Mouse (Mus musculus): Measurements from ENCODE around the gene Nkx3-2. TPM values are rescaled to one million over a fixed set of nuclear protein-coding genes. Genes with fewer than 3 reads are reported as not detected.
A peak's percentile ranks its signal among the peaks of the same experiment; 100 is the strongest.

Gene Nkx3-2
- not detected in 2 replicates for polyA plus RNA-seq (2014; fragmentation: Nextera tagmentation; extraction: Ambion mirVana)

DNA sequence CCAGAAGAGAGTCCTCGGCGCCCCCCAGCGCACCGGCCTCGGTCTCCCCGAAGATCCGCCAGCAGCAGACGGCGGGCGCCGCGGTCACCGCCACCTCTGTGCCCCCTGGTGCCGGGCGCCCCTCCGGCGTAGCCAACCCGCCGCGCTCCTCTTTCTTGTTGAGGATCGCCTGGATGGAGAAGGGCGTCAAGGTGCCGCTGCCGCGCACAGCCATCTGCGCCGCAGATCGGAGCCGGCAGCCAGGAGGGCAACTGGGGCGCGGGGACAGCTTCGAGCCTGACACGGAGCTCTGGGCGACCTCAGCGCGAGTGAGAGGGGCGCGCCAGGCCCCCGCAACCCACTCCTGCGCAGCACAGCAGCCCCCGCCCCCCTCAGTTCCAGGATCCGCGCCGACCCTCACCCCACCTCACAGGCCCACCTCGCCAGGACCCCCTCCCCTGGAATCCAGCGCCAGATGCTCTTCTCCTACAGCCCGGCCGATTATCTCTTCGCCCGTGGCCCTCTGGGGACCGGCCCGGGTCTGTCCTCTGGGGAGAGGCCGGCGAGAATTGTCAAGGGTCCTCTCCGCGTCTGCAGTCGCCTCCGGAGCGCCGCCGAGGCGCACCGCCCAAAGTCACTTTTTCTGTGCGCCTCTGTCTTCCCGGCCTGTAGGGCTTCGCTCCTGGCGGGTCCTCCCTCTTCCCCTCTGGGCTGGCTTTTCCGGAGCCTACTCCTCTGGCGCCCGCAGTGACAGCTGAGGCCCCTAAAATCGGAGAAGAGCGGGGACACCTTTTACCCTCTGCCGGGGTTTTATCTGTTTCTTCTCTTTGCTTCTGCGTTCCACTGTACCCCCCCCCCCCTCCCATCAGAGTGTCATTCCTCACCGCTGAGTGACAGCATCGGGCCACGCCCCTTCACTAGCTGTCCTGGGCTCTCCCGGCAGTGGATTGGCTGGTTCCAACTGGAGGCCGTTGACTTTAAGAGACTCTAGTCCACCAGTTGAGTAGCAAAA lies at the start of gene Nkx3-2:
Nkx3-2 (minus strand) TSS at position 771 of the 991 bp plus-strand sequence.
- under 1% methylated on average over 72 of the region's 79 CpGs for WGBS
- Histone ChIP-seq H3K9me3 (ENCODE audit: control insufficient read depth, low read length) (no peaks in the 10 kb centered on the region), H3K4me3 (ENCODE audit: control insufficient read depth in 1 of 2, insufficient read depth in 1 of 2, low read depth in 1 of 2, low read length in 2 of 2) (peak within 1 kb of the TSS; percentile 32 to 40), H3K4me1 (ENCODE audit: control insufficient read depth in 2 of 2, insufficient read depth in 2 of 2, low read length in 2 of 2) (peaks cover 4 to 19% of the 10 kb centered on the region in 2 experiments; a peak in 2 of 4 replicates), H3K4me2 (ENCODE audit: low read length) (peak within 1 kb of the TSS; percentile 60), H3K27me3 (ENCODE audit: control insufficient read depth, insufficient read depth, low read length) (peaks cover 91% of the 10 kb centered on the region), H3K27ac (replicated peaks in 1 of 2; ENCODE audit: control insufficient read depth in 1 of 2, insufficient read depth in 1 of 2, low read depth in 2 of 2, low read length in 2 of 2) (no peak within 1 kb of the TSS), H3K36me3 (ENCODE audit: control insufficient read depth, insufficient read depth, low read length) (no peaks in the 10 kb centered on the region), H3K9ac (ENCODE audit: low read length) (no peak within 1 kb of the TSS)
- peak; percentile 27; the same call in 1 of the 2 replicates for ATAC-seq (ENCODE audit: insufficient number of reproducible peaks, insufficient read depth, low FRiP score, low read depth)

DNA sequence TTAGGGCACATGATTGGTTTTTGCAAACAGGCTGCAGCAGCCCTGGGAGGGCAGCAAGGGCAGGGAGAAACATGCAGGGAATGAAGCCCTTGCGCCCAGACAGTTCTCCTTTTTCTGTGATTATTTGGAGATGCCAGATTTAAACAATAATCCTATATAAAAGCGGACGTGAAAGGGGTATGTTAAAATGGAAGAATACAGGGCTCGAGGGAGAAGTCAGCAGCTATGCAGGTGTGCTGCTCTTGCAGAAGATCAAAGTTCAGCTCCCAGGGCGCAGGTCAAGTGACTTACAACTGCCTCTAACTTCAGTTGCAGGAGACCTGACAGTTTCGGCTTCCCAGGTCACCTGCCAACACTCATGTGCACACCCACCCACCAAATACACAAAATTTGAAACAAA lies 48.2 kb upstream of the Nkx3-2 start:
- Histone ChIP-seq H3K4me3 (ENCODE audit: control insufficient read depth in 1 of 2, insufficient read depth in 1 of 2, low read depth in 1 of 2, low read length in 2 of 2) (no peak overlapping the region), H3K9ac (ENCODE audit: low read length) (no peak overlapping the region), H3K27me3 (ENCODE audit: control insufficient read depth, insufficient read depth, low read length) (no peaks in the 10 kb centered on the region), H3K27ac (replicated peaks in 1 of 2; ENCODE audit: control insufficient read depth in 1 of 2, insufficient read depth in 1 of 2, low read depth in 2 of 2, low read length in 2 of 2) (no peak overlapping the region), H3K9me3 (ENCODE audit: control insufficient read depth, low read length) (no peaks in the 10 kb centered on the region), H3K4me2 (ENCODE audit: low read length) (no peak overlapping the region), H3K4me1 (ENCODE audit: control insufficient read depth in 2 of 2, insufficient read depth in 2 of 2, low read length in 2 of 2) (no peaks in the 10 kb centered on the region), H3K36me3 (ENCODE audit: control insufficient read depth, insufficient read depth, low read length) (peaks cover 91% of the 10 kb centered on the region)
- 90% methylated on average over 6 of the region's 6 CpGs for WGBS
- no peak for ATAC-seq (ENCODE audit: insufficient number of reproducible peaks, insufficient read depth, low FRiP score, low read depth)

DNA sequence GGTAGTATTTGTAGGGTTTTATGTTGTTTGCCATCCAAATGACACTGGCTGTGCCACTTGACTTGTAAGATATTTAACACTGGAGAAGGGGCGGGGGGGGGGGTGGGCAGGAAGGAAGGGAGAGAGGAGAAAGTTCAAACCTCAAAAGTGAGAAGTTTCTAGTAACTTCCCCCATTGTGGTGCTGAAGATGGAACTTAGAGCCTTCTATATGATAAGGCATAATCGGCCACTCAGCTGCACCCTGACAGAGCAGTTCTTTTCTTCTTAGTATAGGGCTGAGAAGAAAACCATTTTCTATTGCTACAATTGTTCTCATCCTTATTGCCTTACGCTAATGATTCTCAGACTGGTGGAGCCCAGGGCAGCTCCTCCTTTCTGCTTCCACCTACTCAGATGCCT lies 47.0 kb upstream of the Nkx3-2 start:
- peaks cover 0 to 2% of the 10 kb centered on the region in 2 experiments; a peak in 1 of 4 replicates for H3K4me1 ChIP-seq (ENCODE audit: control insufficient read depth in 2 of 2, insufficient read depth in 2 of 2, low read length in 2 of 2)
- H3K9ac ChIP-seq (ENCODE audit: low read length), result no peak overlapping the region
- 78% methylated on average over 3 of the region's 3 CpGs for WGBS
- H3K27ac ChIP-seq (replicated peaks in 1 of 2; ENCODE audit: control insufficient read depth in 1 of 2, insufficient read depth in 1 of 2, low read depth in 2 of 2, low read length in 2 of 2), result no peak overlapping the region
- H3K27me3 ChIP-seq (ENCODE audit: control insufficient read depth, insufficient read depth, low read length), result no peaks in the 10 kb centered on the region
- peaks cover 91% of the 10 kb centered on the region for H3K36me3 ChIP-seq (ENCODE audit: control insufficient read depth, insufficient read depth, low read length)
- H3K4me3 ChIP-seq (ENCODE audit: control insufficient read depth in 1 of 2, insufficient read depth in 1 of 2, low read depth in 1 of 2, low read length in 2 of 2), result no peak overlapping the region
- H3K9me3 ChIP-seq (ENCODE audit: control insufficient read depth, low read length), result no peaks in the 10 kb centered on the region
- H3K4me2 ChIP-seq (ENCODE audit: low read length), result no peak overlapping the region
- ATAC-seq (ENCODE audit: insufficient number of reproducible peaks, insufficient read depth, low FRiP score, low read depth), result no peak

DNA sequence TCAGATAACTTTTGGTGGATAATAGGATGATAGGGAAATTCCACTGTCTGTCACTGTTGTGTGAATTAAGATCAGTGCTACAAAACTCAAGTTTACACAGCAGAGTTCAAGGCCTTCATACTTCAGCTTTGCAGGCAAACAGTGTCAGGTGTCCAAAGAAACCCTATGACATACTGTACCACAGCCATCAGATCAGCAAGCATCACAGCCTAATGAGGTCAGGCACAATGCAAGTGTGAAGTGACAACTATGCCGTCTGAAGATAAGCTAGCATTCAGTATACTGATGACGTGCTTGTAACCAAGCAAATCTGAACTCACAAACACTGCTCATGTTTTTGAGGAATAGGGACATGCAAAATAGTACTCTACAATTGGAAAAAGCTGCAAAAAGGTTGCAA lies 43.1 kb upstream of the Nkx3-2 start:
- H3K27ac ChIP-seq (replicated peaks in 1 of 2; ENCODE audit: control insufficient read depth in 1 of 2, insufficient read depth in 1 of 2, low read depth in 2 of 2, low read length in 2 of 2), result no peak overlapping the region
- no peak overlapping the region for H3K9ac ChIP-seq (ENCODE audit: low read length)
- 32% methylated on average over 2 of the region's 2 CpGs for WGBS
- no peak overlapping the region for H3K4me2 ChIP-seq (ENCODE audit: low read length)
- H3K9me3 ChIP-seq (ENCODE audit: control insufficient read depth, low read length), result no peaks in the 10 kb centered on the region
- ATAC-seq (ENCODE audit: insufficient number of reproducible peaks, insufficient read depth, low FRiP score, low read depth), result no peak
- peaks cover 82% of the 10 kb centered on the region for H3K36me3 ChIP-seq (ENCODE audit: control insufficient read depth, insufficient read depth, low read length)
- H3K4me3 ChIP-seq (ENCODE audit: control insufficient read depth in 1 of 2, insufficient read depth in 1 of 2, low read depth in 1 of 2, low read length in 2 of 2), result no peak overlapping the region
- no peaks in the 10 kb centered on the region for H3K27me3 ChIP-seq (ENCODE audit: control insufficient read depth, insufficient read depth, low read length)
- H3K4me1 ChIP-seq (ENCODE audit: control insufficient read depth in 2 of 2, insufficient read depth in 2 of 2, low read length in 2 of 2), result peaks cover 0 to 2% of the 10 kb centered on the region in 2 experiments; a peak in 1 of 4 replicates

DNA sequence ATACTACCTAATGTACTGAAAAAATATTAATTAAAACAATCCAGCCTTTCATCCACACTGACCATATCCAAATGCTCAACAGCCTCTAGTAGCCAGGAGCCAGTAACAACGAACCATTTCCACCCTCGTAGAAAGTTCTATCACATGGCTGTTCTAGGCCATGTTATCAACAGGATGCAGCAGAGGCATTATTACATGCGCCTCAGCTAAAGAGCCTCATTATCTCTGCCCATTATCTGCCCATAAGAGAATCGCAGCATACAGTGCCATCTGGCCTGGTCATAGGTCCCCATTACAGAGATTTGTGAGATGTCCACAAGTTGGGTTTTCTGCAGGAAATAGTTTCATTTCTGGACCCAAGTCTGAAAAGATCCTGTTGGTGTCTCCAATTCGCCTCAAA lies 41.9 kb upstream of the Nkx3-2 start:
- no peak overlapping the region for H3K27ac ChIP-seq (replicated peaks in 1 of 2; ENCODE audit: control insufficient read depth in 1 of 2, insufficient read depth in 1 of 2, low read depth in 2 of 2, low read length in 2 of 2)
- 71% methylated on average over 5 of the region's 5 CpGs for WGBS
- H3K4me1 ChIP-seq (ENCODE audit: control insufficient read depth in 2 of 2, insufficient read depth in 2 of 2, low read length in 2 of 2), result peaks cover 0 to 2% of the 10 kb centered on the region in 2 experiments; a peak in 1 of 4 replicates
- peaks cover 74% of the 10 kb centered on the region for H3K36me3 ChIP-seq (ENCODE audit: control insufficient read depth, insufficient read depth, low read length)
- H3K9me3 ChIP-seq (ENCODE audit: control insufficient read depth, low read length), result no peaks in the 10 kb centered on the region
- H3K4me3 ChIP-seq (ENCODE audit: control insufficient read depth in 1 of 2, insufficient read depth in 1 of 2, low read depth in 1 of 2, low read length in 2 of 2), result no peak overlapping the region
- H3K9ac ChIP-seq (ENCODE audit: low read length), result no peak overlapping the region
- H3K27me3 ChIP-seq (ENCODE audit: control insufficient read depth, insufficient read depth, low read length), result no peaks in the 10 kb centered on the region
- no peak for ATAC-seq (ENCODE audit: insufficient number of reproducible peaks, insufficient read depth, low FRiP score, low read depth)
- H3K4me2 ChIP-seq (ENCODE audit: low read length), result no peak overlapping the region

DNA sequence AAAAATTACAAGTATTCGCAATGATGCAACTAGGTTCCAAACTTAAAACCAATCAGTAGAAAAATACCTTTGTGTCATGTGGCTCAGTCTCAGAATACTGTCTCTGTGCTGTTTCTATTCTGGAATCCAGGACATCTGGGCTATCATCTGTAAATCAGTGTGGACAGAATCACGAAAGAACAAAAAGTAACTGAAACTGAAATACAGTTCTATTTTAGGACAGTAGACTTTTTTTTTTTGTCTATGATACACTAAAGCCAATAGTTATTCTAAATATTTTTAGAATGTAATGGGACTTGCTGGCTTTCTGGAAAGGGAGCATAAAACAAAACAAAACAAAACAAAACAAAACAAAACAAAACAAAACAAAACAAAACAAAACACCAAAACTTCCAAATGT lies 40.8 kb upstream of the Nkx3-2 start:
- Histone ChIP-seq H3K9me3 (ENCODE audit: control insufficient read depth, low read length) (no peaks in the 10 kb centered on the region), H3K27ac (replicated peaks in 1 of 2; ENCODE audit: control insufficient read depth in 1 of 2, insufficient read depth in 1 of 2, low read depth in 2 of 2, low read length in 2 of 2) (no peak overlapping the region), H3K4me3 (ENCODE audit: control insufficient read depth in 1 of 2, insufficient read depth in 1 of 2, low read depth in 1 of 2, low read length in 2 of 2) (no peak overlapping the region), H3K4me1 (ENCODE audit: control insufficient read depth in 2 of 2, insufficient read depth in 2 of 2, low read length in 2 of 2) (peaks cover 0 to 2% of the 10 kb centered on the region in 2 experiments; a peak in 1 of 4 replicates), H3K4me2 (ENCODE audit: low read length) (no peak overlapping the region), H3K9ac (ENCODE audit: low read length) (no peak overlapping the region), H3K27me3 (ENCODE audit: control insufficient read depth, insufficient read depth, low read length) (no peaks in the 10 kb centered on the region), H3K36me3 (ENCODE audit: control insufficient read depth, insufficient read depth, low read length) (peaks cover 76% of the 10 kb centered on the region)
- WGBS, result 90% methylated on average over 2 of the region's 2 CpGs
- ATAC-seq (ENCODE audit: insufficient number of reproducible peaks, insufficient read depth, low FRiP score, low read depth), result no peak

DNA sequence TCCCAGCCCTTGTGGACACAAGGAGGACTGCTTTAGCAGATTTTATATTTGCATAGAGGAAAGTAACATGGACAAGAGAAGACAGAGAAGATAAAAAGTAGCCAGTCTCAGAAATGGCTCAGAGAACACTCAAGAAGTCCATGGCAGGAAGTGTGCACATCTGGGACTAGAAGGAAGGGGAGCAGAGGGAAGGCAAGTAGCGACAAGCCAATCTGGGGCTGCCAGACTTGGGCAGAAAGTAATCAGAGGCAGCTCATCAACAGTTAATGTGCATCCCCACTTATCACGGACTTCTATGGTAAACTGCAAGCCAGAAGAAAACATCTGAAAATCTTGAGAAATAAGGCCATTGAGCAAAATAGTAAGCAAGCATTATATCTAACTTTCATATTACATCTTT lies 40.3 kb upstream of the Nkx3-2 start:
- ATAC-seq (ENCODE audit: insufficient number of reproducible peaks, insufficient read depth, low FRiP score, low read depth), result no peak
- 77% methylated on average over 2 of the region's 2 CpGs for WGBS
- Histone ChIP-seq H3K4me2 (ENCODE audit: low read length) (no peak overlapping the region), H3K4me3 (ENCODE audit: control insufficient read depth in 1 of 2, insufficient read depth in 1 of 2, low read depth in 1 of 2, low read length in 2 of 2) (no peak overlapping the region), H3K4me1 (ENCODE audit: control insufficient read depth in 2 of 2, insufficient read depth in 2 of 2, low read length in 2 of 2) (peaks cover 0 to 2% of the 10 kb centered on the region in 2 experiments; a peak in 1 of 4 replicates), H3K27me3 (ENCODE audit: control insufficient read depth, insufficient read depth, low read length) (no peaks in the 10 kb centered on the region), H3K27ac (replicated peaks in 1 of 2; ENCODE audit: control insufficient read depth in 1 of 2, insufficient read depth in 1 of 2, low read depth in 2 of 2, low read length in 2 of 2) (no peak overlapping the region), H3K9me3 (ENCODE audit: control insufficient read depth, low read length) (no peaks in the 10 kb centered on the region), H3K9ac (ENCODE audit: low read length) (no peak overlapping the region), H3K36me3 (ENCODE audit: control insufficient read depth, insufficient read depth, low read length) (peaks cover 76% of the 10 kb centered on the region)
